Mouse (Mus musculus): ENCODE measurements around the gene 1700003E16Rik. TPM values are rescaled to one million over a fixed set of nuclear protein-coding genes. Genes with fewer than 3 reads are reported as not detected.
A peak's percentile ranks its signal among the peaks of the same experiment; 100 is the strongest.

The 1700003E16Rik gene
- total RNA-seq, 2 experiments from 2014 or later: 0.40 to 0.53 TPM

GRCm38 (mm10) chr6:83125331-83125730 lies 30.9 kb upstream of the 1700003E16Rik start, which contains the start of gene Ino80b:
TSS of gene Ino80b (minus strand) at chr6:83125431.
- DNase-seq (ENCODE audit: low spot score in 2 of 2): no peak

- DNase-seq (ENCODE audit: low spot score in 2 of 2): no peak
These were observed 28.8 kb upstream of the 1700003E16Rik start for GRCm38 (mm10) chr6:83127419-83127818.

- DNase-seq (ENCODE audit: low spot score in 2 of 2): no peak
These were observed 24.7 kb upstream of the 1700003E16Rik start for GRCm38 (mm10) chr6:83131469-83132034.

GRCm38 (mm10) chr6:83132176-83132919 lies 23.9 kb upstream of the 1700003E16Rik start:
- no peak for DNase-seq (ENCODE audit: low spot score in 2 of 2)

GRCm38 (mm10) chr6:83134226-83134625 lies 22.0 kb upstream of the 1700003E16Rik start:
- no peak for DNase-seq (ENCODE audit: low spot score in 2 of 2)

- DNase-seq (ENCODE audit: low spot score in 2 of 2): no peak
These were observed 21.2 kb upstream of the 1700003E16Rik start, which contains the start of gene Rtkn for GRCm38 (mm10) chr6:83134951-83135513. TSS of gene Rtkn (plus strand) at chr6:83135463.

GRCm38 (mm10) chr6:83135571-83136161 lies 20.5 kb upstream of the 1700003E16Rik start:
- DNase-seq (ENCODE audit: low spot score in 2 of 2): no peak

GRCm38 (mm10) chr6:83136291-83136880 lies 19.8 kb upstream of the 1700003E16Rik start:
- no peak for DNase-seq (ENCODE audit: low spot score in 2 of 2)

- peak in 1 of 2 experiments; percentile 60 for DNase-seq (ENCODE audit: low spot score in 2 of 2)
These were observed 19.2 kb upstream of the 1700003E16Rik start for GRCm38 (mm10) chr6:83136881-83137575.

- DNase-seq (ENCODE audit: low spot score in 2 of 2): peak; percentile 71 to 83
These were observed 18.6 kb upstream of the 1700003E16Rik start for GRCm38 (mm10) chr6:83137576-83137950.

GRCm38 (mm10) chr6:83138056-83138455 lies 18.1 kb upstream of the 1700003E16Rik start:
- DNase-seq (ENCODE audit: low spot score in 2 of 2): no peak

- DNase-seq (ENCODE audit: low spot score in 2 of 2): no peak
These were observed 16.2 kb upstream of the 1700003E16Rik start for GRCm38 (mm10) chr6:83140044-83140443.

GRCm38 (mm10) chr6:83141636-83142035 lies 14.6 kb upstream of the 1700003E16Rik start:
- DNase-seq (ENCODE audit: low spot score in 2 of 2): no peak

GRCm38 (mm10) chr6:83142211-83142731 lies 13.9 kb upstream of the 1700003E16Rik start:
- no peak for DNase-seq (ENCODE audit: low spot score in 2 of 2)

GRCm38 (mm10) chr6:83142886-83143285 lies 13.3 kb upstream of the 1700003E16Rik start:
- no peak for DNase-seq (ENCODE audit: low spot score in 2 of 2)

GRCm38 (mm10) chr6:83145209-83145608 lies 11.0 kb upstream of the 1700003E16Rik start:
- DNase-seq (ENCODE audit: low spot score in 2 of 2): no peak

GRCm38 (mm10) chr6:83145805-83146204 lies 10.4 kb upstream of the 1700003E16Rik start:
- DNase-seq (ENCODE audit: low spot score in 2 of 2): no peak

- no peak for DNase-seq (ENCODE audit: low spot score in 2 of 2)
These were observed 8.9 kb upstream of the 1700003E16Rik start for GRCm38 (mm10) chr6:83147280-83147679.

- DNase-seq (ENCODE audit: low spot score in 2 of 2): no peak
These were observed 4.5 kb upstream of the 1700003E16Rik start for GRCm38 (mm10) chr6:83151721-83152120.

- DNase-seq (ENCODE audit: low spot score in 2 of 2): no peak
These were observed 3.2 kb upstream of the 1700003E16Rik start for GRCm38 (mm10) chr6:83153038-83153437.

- no peak for DNase-seq (ENCODE audit: low spot score in 2 of 2)
These were observed 2.7 kb upstream of the 1700003E16Rik start for GRCm38 (mm10) chr6:83153485-83153884.
